Mouse (Mus musculus) cerebellum, adult 2 months (tissue): ENCODE data around the gene Kcnj11. TPM values are rescaled to one million over a fixed set of nuclear protein-coding genes. Genes with fewer than 3 reads are reported as not detected.

ENCODE experiments used
- DNase-seq, 2 experiments: peaks; one replicate each; pipeline ENCODE4 v3.0.0; 2021
- H3K27ac ChIP-seq: fragments of 200-500 bp; 2 replicates; pipeline ENCODE4 v1.5.1; 2012; ENCODE audit warnings: low read length, control low read depth, inconsistent platforms; ENCODE audit not compliant: insufficient read depth
- H3K27me3 ChIP-seq: fragments of 200-500 bp; 2 replicates; pipeline ENCODE4 v1.6.1; 2012; ENCODE audit warnings: inconsistent platforms, mild to moderate bottlenecking, low read length, moderate library complexity; ENCODE audit not compliant: control insufficient read depth, insufficient read depth
- H3K4me1 ChIP-seq: fragments of 200-500 bp; 2 replicates; pipeline ENCODE4 v1.6.1; 2011; ENCODE audit warnings: low read length; ENCODE audit not compliant: control insufficient read depth, insufficient read depth
- H3K4me3 ChIP-seq: fragments of 200-500 bp; replicated peaks from 2 replicates; pipeline ENCODE3; 2011; ENCODE audit warnings: mild to moderate bottlenecking, low read depth, low read length, control low read depth; ENCODE audit not compliant: insufficient read depth
- CTCF ChIP-seq: fragments of 200-500 bp; IDR thresholded peaks from 2 replicates; pipeline ENCODE4 v1.5.1; 2011; ENCODE audit warnings: low read depth, mild to moderate bottlenecking, control low read depth, low read length, moderate library complexity, borderline replicate concordance; ENCODE audit not compliant: insufficient read depth
- POLR2A ChIP-seq: fragments of 200-500 bp; IDR thresholded peaks from 2 replicates; pipeline ENCODE4 v1.6.1; 2011; ENCODE audit warnings: low read length, control low read depth, borderline replicate concordance; ENCODE audit not compliant: insufficient read depth
- WGBS: fragments of 180-500 bp; shearing (Covaris S2); methylation state at CpG from one replicate; pipeline ENCODE4 v1.1.7; 2018; 5-methylcytosine and 5-hydroxymethylcytosine counted together
- polyA plus RNA-seq: library from polyadenylated mRNA; depleted of rRNA; stranded (reverse); fragments of >200 nt; gene quantifications from 2 replicates; pipeline ENCODE4 v1.2.3, GENCODE M21; 2012

Kcnj11 gene
- polyA plus RNA-seq, 1 experiment = 42.8 TPM

DNA sequence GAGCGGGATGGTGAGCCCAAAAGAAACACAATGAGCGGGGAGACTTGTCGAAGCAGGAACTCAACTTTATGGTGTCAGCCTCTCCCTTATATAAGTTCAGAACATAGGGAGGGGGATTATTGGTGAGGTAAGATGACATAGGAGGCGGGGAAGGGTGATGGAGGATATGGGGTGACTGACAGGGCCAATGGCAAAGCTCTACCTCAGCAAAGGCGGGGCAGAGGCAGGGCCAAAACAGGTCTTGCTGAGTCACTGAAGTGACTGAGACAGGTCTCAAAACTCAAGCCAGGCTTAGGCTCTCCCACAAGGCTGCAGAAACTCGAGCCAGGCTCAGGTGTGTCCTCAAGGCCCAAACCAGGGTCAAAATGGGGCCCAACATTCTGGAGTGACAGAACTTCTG, 14.2 kb downstream of the Kcnj11 start:
- H3K27ac ChIP-seq = no peak overlapping the region
- WGBS = 92% methylated on average over 6 of the region's 6 CpGs
- no peaks in the 10 kb centered on the region for H3K27me3 ChIP-seq
- TF ChIP-seq POLR2A (no peak), CTCF (no peak)
- no peak overlapping the region for H3K4me3 ChIP-seq
- H3K4me1 ChIP-seq = peaks cover 4% of the 10 kb centered on the region; the same call in 1 of the 2 replicates
- no peak for DNase-seq

DNA sequence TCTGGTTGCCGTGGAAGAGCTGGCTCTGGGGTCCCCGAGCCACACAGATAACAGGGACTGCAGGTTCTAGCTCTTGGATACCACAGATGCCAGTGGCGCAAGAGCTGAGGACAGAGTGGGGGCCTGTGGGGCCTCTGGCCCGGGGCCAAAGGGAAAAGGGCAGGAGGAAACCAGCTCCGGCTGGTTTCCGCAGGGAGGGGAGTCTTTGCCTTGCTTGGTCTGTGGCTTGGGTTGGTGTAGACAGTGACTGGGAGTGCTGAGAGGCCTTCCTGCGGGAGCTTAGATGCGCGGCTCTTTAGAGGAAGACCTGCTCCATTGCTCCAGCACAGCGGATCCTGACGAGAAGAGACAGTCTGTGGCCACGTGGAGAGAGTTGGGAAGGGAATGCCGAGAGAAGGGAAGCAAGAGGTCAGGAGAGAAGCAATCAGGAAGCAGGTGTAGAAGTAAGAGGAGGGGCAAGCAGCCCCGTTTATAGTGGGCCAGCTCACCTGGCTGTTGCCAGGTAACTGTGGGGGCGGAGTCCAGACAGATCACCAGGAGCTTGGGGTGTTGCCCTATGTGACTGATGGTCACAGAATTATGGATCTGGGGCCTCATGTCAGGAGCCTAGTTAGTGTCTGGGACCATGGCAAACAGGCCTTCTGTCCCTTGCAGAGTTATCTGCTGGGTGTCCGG, 15.6 kb downstream of the Kcnj11 start:
- DNase-seq = no peak
- Histone ChIP-seq H3K4me3 (no peak overlapping the region), H3K4me1 (no peaks in the 10 kb centered on the region), H3K27ac (no peak overlapping the region), H3K27me3 (no peaks in the 10 kb centered on the region)
- no peak for TF ChIP-seq POLR2A
- TF ChIP-seq CTCF = no peak
- WGBS = 37% methylated on average over 16 of the region's 16 CpGs

DNA sequence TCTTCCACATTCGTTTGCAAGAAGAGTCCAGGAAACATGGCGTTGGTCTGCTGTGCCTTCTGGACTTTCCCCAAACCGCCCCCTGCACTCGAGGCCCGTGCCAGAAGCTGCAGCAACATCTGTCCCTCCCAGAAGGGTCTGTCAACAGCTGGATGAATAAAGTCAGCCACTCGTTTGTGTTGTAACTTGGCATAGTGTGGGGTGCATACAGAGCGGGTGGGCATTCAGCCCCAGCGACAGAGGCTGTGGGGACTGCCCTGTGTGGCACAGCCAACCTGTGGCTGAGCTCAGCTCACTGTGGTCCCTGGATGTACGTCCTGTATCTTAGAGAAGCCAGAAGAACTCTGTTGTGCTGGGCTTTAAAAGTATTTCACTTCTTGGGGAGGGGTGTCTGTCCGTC, 16.5 kb downstream of the Kcnj11 start:
- Histone ChIP-seq H3K4me3 (no peak overlapping the region), H3K27ac (no peak overlapping the region), H3K4me1 (no peaks in the 10 kb centered on the region), H3K27me3 (no peaks in the 10 kb centered on the region)
- TF ChIP-seq CTCF (no peak), POLR2A (no peak)
- no peak for DNase-seq
- WGBS = 56% methylated on average over 10 of the region's 10 CpGs

DNA sequence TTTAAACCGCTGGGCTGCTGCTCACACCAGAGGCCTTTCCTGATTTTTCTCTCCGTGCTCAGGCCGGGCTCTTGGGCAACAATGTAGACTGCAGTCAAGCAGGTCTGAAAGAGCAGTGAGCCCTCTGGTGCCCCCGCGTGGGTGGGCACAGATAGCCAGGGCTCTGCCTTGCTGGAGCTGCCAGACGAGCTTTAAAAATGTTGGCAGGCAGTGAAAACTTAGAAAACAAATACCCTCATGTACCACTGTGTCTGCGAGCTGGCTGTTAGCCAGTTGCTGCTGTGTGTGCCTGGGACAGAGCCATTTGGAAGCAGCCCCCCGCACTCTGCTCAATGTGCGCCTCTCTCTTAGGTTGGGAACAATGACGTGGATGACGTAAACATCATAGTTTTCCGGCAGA, 22.9 kb downstream of the Kcnj11 start:
- TF ChIP-seq CTCF (no peak), POLR2A (no peak)
- Histone ChIP-seq H3K4me1 (no peaks in the 10 kb centered on the region), H3K4me3 (no peak overlapping the region), H3K27me3 (no peaks in the 10 kb centered on the region), H3K27ac (no peak overlapping the region)
- 32% methylated on average over 12 of the region's 12 CpGs for WGBS
- no peak for DNase-seq

- TF ChIP-seq POLR2A = no peak
- no peak for TF ChIP-seq CTCF
- H3K4me1 ChIP-seq = no peaks in the 10 kb centered on the region
- no peaks in the 10 kb centered on the region for H3K27me3 ChIP-seq
- 81% methylated on average over 7 of the region's 7 CpGs for WGBS
- H3K27ac ChIP-seq = no peak overlapping the region
- no peak overlapping the region for H3K4me3 ChIP-seq
- DNase-seq = no peak
These were observed 23.7 kb downstream of the Kcnj11 start for GRCm38 (mm10) chr7:46076844-46077243.

GRCm38 (mm10) chr7:46068831-46069230, 31.7 kb downstream of the Kcnj11 start:
- no peak for TF ChIP-seq POLR2A
- TF ChIP-seq CTCF = no peak
- H3K4me1 ChIP-seq = no peaks in the 10 kb centered on the region
- DNase-seq = no peak
- no peak overlapping the region for H3K4me3 ChIP-seq
- no peaks in the 10 kb centered on the region for H3K27me3 ChIP-seq
- WGBS = 89% methylated on average over 8 of the region's 8 CpGs
- H3K27ac ChIP-seq = no peak overlapping the region

GRCm38 (mm10) chr7:46063296-46063695, 37.3 kb downstream of the Kcnj11 start:
- Histone ChIP-seq H3K27ac (no peak overlapping the region), H3K4me1 (no peaks in the 10 kb centered on the region), H3K4me3 (no peak overlapping the region), H3K27me3 (no peaks in the 10 kb centered on the region)
- TF ChIP-seq POLR2A = no peak
- no peak for TF ChIP-seq CTCF
- DNase-seq = no peak
- WGBS = 92% methylated on average over 6 of the region's 6 CpGs

GRCm38 (mm10) chr7:46061614-46062013, 39.0 kb downstream of the Kcnj11 start:
- no peak overlapping the region for H3K27ac ChIP-seq
- H3K4me1 ChIP-seq = no peaks in the 10 kb centered on the region
- no peaks in the 10 kb centered on the region for H3K27me3 ChIP-seq
- no peak for TF ChIP-seq POLR2A
- no peak for TF ChIP-seq CTCF
- 96% methylated on average over 16 of the region's 16 CpGs for WGBS
- no peak overlapping the region for H3K4me3 ChIP-seq
- DNase-seq = no peak

DNA sequence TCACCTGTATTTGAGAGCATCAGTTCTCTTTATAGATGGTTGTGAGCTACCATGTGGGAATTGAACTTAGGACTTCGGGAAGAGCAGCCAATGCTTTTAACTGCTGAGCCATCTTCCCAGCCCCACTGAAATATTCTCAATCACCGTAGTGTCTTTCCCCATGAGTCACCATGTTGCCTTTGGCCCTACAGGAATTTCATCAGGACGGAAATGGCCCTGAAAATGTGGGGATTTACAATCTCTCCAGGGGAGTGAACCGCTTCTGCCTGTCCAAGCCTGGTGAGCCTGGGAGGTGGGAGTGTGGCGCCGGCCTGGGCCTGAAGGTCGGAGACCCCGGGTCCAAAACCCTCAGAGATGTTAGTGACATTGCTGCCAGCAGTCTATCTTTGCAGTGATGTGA, 39.9 kb downstream of the Kcnj11 start:
- no peaks in the 10 kb centered on the region for H3K4me1 ChIP-seq
- H3K27me3 ChIP-seq = no peaks in the 10 kb centered on the region
- no peak for DNase-seq
- no peak overlapping the region for H3K4me3 ChIP-seq
- H3K27ac ChIP-seq = no peak overlapping the region
- TF ChIP-seq CTCF (no peak), POLR2A (no peak)
- WGBS = 95% methylated on average over 8 of the region's 8 CpGs
